Mouse (Mus musculus): ENCODE data around the gene Ang6. TPM values are rescaled to one million over a fixed set of nuclear protein-coding genes. Genes with fewer than 3 reads are reported as not detected.
"Not testable (repeated sequence)": the region's sequence is repeated elsewhere in the genome, so short reads cannot be mapped to it uniquely, and the experiment has no call there.

The Ang6 gene
- not detected in 2 replicates for polyA plus RNA-seq (2012; ENCODE audit: insufficient read depth, insufficient read length, missing spikeins)

DNA sequence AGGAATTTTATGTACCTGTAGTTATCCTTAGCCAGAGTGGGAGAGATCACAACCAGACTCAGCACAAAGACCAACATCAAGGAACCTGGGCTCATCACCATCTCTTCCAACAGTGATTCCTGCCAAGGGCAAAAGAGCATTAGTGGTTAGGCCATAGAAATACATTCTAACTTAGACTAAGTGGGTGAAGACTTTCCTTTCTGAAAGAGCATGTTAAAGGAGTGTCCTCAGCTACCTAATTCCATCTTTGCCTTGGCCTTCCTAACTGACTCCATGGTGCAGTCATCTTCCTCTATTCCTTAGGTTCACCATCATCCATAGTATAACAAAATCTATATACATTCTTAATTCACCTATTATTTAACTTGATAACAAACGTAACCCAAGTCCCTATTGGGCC, at the start of gene Ang6:
TSS of gene Ang6 (minus strand) at position 101 of the 400 bp plus-strand sequence.
- TF ChIP-seq CTCF (IDR thresholded peaks at IDR 0.05; ENCODE audit: low read depth, low read length) (no peak), POLR2A (IDR thresholded peaks at IDR 0.05; ENCODE audit: borderline replicate concordance, low read depth, low read length) (no peak)
- H3K4me1 ChIP-seq (ENCODE audit: control insufficient read depth, insufficient read depth, low read length) = peaks cover 17% of the 10 kb centered on the region
- no peak within 1 kb of the TSS for H3K4me3 ChIP-seq (ENCODE audit: insufficient read depth, low read length)
- H3K27ac ChIP-seq (ENCODE audit: insufficient read depth, low read depth, low read length) = no peak within 1 kb of the TSS

DNA sequence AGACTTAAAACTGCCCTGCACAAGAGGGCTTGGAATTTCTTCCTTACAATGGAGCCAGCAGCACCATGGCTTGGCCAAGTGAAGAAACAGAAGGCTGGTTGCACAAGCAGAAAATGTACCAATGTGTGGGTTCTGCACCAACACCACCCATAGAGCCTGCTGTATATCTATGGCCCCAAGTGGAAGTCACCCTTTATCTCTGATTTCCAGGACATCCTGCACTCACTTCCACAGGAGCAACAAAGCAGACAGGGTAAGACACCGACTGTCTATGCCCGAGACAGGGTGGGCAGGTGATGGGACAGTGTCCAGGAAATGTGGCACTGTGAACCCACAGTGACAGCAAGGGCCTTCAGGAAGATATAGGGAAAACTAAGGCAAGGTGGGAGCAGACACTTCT, 44.5 kb upstream of the Ang6 start:
- not testable (repeated sequence) for H3K4me3 ChIP-seq (ENCODE audit: insufficient read depth, low read length); H3K27ac ChIP-seq (ENCODE audit: insufficient read depth, low read depth, low read length); H3K4me1 ChIP-seq (ENCODE audit: control insufficient read depth, insufficient read depth, low read length)

DNA sequence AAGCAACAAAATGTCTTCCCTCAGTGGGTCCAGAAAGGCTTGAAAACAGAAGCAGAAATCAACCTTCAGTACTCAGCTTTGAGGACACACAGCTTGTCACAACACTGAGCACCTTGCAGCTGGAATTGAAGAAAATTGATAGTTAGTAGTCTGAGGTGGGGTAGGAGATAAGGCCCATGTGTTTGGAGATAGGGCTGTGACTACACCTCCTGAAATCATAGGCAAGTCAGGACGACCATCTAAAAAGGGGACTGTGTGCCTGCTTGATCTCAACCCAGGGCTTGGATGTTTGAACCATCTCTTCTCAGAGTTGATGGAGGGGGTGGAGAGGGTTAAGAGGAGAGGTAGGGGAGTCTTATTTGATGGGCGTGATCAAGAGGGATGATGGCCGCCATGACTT, 29.8 kb upstream of the Ang6 start:
- H3K27ac ChIP-seq (ENCODE audit: insufficient read depth, low read depth, low read length); H3K4me1 ChIP-seq (ENCODE audit: control insufficient read depth, insufficient read depth, low read length); H3K4me3 ChIP-seq (ENCODE audit: insufficient read depth, low read length): not testable (repeated sequence)

DNA sequence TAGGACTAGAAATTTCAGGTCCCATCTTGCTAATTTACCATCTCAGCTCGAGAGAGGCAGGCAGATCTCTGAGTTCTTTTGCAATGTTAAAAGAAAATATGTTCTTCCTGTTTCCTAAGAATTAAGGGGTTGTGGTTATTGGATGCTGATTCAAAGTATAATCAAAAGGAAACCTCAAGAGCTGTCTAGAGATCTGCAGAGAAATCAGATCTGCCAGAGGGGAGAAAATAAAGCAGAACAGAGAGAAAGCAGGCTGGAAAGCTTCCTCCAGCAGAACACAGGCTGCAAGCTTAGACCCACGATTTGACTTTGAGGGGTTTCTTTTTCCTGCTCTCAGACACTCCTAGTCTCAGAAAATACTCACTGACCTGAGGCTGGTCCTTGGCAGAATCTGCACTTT, 7.6 kb upstream of the Ang6 start:
- H3K27ac ChIP-seq (ENCODE audit: insufficient read depth, low read depth, low read length); H3K4me1 ChIP-seq (ENCODE audit: control insufficient read depth, insufficient read depth, low read length); H3K4me3 ChIP-seq (ENCODE audit: insufficient read depth, low read length): not testable (repeated sequence)

DNA sequence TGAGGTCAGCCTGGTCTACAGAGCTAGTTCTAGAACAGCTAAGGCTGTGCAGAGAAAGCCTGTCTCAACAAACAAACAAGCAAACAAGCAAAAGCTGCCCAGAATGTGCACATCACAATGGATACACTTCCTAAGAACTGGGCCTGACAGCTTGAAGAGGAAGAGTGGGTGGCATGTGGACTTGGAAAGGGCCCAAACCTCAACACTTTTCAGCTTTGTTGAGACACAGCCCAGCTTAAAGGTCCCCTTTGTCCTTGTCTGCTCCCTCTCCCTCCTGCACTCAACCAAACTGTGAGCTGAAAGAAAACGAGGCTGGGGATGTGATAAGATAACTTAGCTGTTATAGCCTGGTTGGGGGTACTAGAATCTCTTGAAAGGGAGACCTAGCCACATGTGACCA, 6.0 kb upstream of the Ang6 start:
- not testable (repeated sequence) for H3K27ac ChIP-seq (ENCODE audit: insufficient read depth, low read depth, low read length); H3K4me3 ChIP-seq (ENCODE audit: insufficient read depth, low read length); H3K4me1 ChIP-seq (ENCODE audit: control insufficient read depth, insufficient read depth, low read length)

DNA sequence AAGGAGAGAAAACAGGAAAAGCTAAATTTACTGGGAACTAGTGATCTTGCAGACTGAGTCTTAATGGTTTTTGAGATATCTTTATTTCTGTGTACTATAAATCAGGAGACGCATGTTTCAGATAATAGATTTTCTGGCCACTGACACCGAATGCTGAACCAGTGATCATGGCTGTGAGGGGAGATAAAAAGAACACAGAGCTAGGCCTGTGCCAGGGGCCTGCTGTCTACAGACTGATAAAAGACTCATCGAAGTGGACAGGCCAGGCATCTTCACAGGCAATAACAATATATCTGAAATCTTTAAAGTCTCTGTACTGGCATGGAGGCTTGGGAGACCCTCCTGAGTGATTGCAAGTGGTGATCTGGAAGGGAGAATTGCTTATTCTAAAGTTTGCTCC, 469 bp downstream of the Ang6 start:
- H3K4me3 ChIP-seq (ENCODE audit: insufficient read depth, low read length) = no peak overlapping the region
- H3K4me1 ChIP-seq (ENCODE audit: control insufficient read depth, insufficient read depth, low read length) = peaks cover 18% of the 10 kb centered on the region
- H3K27ac ChIP-seq (ENCODE audit: insufficient read depth, low read depth, low read length) = no peak overlapping the region
- no peak for TF ChIP-seq CTCF (IDR thresholded peaks at IDR 0.05; ENCODE audit: low read depth, low read length)
- no peak for TF ChIP-seq POLR2A (IDR thresholded peaks at IDR 0.05; ENCODE audit: borderline replicate concordance, low read depth, low read length)

DNA sequence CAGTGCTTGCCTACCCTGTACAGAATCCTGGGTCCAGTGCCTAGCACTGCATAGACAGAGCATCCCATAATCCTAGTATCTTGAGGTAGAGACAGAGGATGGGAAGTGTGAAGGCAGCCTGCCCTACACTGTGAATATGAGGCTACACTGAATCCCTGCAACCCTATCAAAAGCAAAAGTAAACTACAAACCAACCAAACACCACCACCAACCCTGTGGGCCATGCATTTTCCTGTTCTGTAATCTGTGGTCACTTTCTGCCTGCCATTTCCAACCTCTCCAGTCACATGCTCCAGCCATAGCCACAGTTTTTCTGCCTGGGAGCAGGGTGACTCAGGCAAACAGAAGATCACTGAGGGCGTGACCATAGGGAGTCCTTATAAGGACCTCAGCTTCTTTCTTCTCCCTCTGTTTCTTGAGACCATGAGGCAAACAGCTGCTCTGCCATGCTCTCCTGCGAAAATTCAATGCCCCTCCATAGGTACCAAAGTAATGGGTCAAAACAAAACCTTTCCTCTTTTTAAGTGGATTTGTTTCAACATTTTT, 3.5 kb downstream of the Ang6 start:
- H3K4me3 ChIP-seq (ENCODE audit: insufficient read depth, low read length) = not testable (repeated sequence)
- Histone ChIP-seq H3K27ac (ENCODE audit: insufficient read depth, low read depth, low read length) (peak overlapping the region; percentile 9; the same call in 1 of the 2 replicates), H3K4me1 (ENCODE audit: control insufficient read depth, insufficient read depth, low read length) (peaks cover 24% of the 10 kb centered on the region)

DNA sequence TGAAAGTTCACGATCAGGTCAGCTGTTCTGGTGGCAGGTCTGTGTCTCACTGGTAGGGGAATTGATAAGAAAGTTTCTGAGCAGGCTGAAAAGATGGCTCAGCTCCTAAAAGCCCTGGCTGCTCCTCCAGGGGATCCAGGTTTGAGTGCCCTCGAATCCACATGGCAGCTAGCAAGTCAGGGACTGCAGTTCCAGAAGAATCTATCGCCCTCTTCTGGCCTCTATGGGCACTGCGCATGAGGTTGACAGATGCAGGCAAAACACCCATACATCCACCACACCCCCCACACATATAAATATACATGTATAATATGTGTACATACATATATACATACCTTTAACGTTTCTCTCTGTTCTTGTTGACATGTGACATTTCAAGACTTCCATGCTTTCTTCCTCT, 14.7 kb downstream of the Ang6 start:
- H3K27ac ChIP-seq (ENCODE audit: insufficient read depth, low read depth, low read length); H3K4me3 ChIP-seq (ENCODE audit: insufficient read depth, low read length); H3K4me1 ChIP-seq (ENCODE audit: control insufficient read depth, insufficient read depth, low read length): not testable (repeated sequence)
- TF ChIP-seq CTCF (IDR thresholded peaks at IDR 0.05; ENCODE audit: low read depth, low read length) = peak; percentile 45

DNA sequence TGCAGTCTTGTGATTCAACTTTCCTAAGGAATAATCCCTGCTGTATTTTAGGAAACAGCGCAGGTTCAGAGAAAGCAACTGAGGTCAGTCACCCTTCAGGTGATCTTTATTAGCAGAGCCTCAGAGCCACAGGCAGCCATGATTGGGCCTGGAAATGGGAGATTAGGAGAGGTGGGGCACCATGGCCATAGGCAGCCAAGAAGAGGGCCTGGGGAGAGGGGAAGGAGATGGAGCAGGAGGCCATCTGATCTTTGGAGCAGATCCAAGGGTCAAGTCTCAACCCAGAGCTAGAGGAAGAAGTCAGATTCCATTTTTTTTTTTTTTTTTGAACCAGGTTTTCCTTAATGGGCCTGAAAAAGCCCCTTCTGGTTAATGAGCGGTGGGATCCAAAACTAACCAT, 15.9 kb downstream of the Ang6 start:
- Histone ChIP-seq H3K4me3 (ENCODE audit: insufficient read depth, low read length) (no peak overlapping the region), H3K27ac (ENCODE audit: insufficient read depth, low read depth, low read length) (no peak overlapping the region), H3K4me1 (ENCODE audit: control insufficient read depth, insufficient read depth, low read length) (peaks cover 1% of the 10 kb centered on the region)
- no peak for TF ChIP-seq CTCF (IDR thresholded peaks at IDR 0.05; ENCODE audit: low read depth, low read length)
- TF ChIP-seq POLR2A (IDR thresholded peaks at IDR 0.05; ENCODE audit: borderline replicate concordance, low read depth, low read length) = no peak

DNA sequence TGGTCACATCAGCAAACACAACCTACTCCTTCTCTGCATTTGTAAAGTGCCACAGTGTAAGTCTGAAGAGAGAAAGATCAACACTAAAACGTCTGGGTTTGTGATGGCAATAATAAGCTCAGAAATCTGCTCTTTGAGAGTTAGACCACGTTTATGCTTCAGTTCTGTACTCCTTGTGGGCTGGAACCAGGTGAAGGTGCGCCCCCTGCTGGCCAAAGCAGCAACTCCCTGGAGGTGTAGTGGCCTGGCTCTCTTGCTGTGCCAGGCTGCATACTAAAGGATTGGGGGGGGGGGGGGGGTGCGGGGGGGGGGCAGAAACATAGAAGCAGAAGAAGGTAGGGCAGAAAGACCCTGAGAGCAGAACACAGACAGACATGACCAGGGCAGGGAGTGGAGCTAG, 18.2 kb downstream of the Ang6 start:
- Histone ChIP-seq H3K4me3 (ENCODE audit: insufficient read depth, low read length) (no peak overlapping the region), H3K27ac (ENCODE audit: insufficient read depth, low read depth, low read length) (no peak overlapping the region), H3K4me1 (ENCODE audit: control insufficient read depth, insufficient read depth, low read length) (no peaks in the 10 kb centered on the region)
- TF ChIP-seq POLR2A (IDR thresholded peaks at IDR 0.05; ENCODE audit: borderline replicate concordance, low read depth, low read length) (no peak), CTCF (IDR thresholded peaks at IDR 0.05; ENCODE audit: low read depth, low read length) (peak; percentile 28; the same call in 1 of the 2 replicates)

DNA sequence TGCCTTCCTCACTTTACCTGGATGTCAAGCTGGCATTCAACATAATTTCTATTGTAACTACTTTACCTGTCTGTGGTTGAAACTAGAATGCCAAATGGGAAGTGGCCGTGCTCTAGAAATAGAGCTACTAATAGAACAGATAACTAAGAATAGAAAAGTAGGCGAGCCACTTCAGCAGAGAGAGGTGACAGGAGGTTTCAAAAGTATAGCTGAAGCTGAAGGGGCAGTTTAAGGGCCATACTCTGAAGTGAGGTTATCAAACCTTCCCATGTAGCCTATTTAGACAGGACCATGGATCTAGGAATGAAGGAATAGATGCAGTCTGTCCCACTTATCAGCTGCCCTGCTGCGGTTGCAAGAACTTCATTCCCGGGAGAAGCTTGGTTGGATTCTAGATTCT, 18.6 kb downstream of the Ang6 start:
- TF ChIP-seq POLR2A (IDR thresholded peaks at IDR 0.05; ENCODE audit: borderline replicate concordance, low read depth, low read length) (no peak), CTCF (IDR thresholded peaks at IDR 0.05; ENCODE audit: low read depth, low read length) (no peak)
- Histone ChIP-seq H3K4me3 (ENCODE audit: insufficient read depth, low read length) (no peak overlapping the region), H3K4me1 (ENCODE audit: control insufficient read depth, insufficient read depth, low read length) (no peaks in the 10 kb centered on the region), H3K27ac (ENCODE audit: insufficient read depth, low read depth, low read length) (no peak overlapping the region)

DNA sequence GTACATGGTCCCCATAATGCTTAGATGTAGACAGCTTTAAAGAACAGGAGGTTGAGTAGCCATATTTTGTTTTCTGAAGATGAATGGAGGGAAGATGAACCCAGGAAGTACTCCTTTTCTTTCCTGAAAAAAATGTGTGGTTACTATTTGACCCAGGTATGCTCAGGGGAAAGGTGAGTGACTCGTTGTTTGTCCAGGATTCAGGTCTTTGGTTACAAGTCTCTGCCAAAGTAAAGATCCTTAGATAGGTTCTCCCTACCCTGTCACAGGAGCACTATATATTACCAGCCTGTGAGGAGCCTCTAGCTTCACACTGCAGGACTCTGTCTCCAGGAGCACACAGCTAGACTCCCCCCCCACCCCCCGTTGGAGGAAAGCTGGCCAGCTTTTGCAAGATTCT, 45.3 kb downstream of the Ang6 start, which contains the start of gene Ang5:
TSS of gene Ang5 (plus strand) at position 301 of the 400 bp plus-strand sequence.
- not testable (repeated sequence) for H3K4me3 ChIP-seq (ENCODE audit: insufficient read depth, low read length); H3K27ac ChIP-seq (ENCODE audit: insufficient read depth, low read depth, low read length)
- H3K4me1 ChIP-seq (ENCODE audit: control insufficient read depth, insufficient read depth, low read length) = peaks cover 12% of the 10 kb centered on the region

DNA sequence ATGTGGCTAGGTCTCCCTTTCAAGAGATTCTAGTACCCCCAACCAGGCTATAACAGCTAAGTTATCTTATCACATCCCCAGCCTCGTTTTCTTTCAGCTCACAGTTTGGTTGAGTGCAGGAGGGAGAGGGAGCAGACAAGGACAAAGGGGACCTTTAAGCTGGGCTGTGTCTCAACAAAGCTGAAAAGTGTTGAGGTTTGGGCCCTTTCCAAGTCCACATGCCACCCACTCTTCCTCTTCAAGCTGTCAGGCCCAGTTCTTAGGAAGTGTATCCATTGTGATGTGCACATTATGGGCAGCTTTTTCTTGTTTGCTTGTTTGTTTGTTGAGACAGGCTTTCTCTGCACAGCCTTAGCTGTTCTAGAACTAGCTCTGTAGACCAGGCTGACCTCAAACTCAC, 47.0 kb downstream of the Ang6 start:
- H3K27ac ChIP-seq (ENCODE audit: insufficient read depth, low read depth, low read length) = peak overlapping the region; percentile 40; the same call in 1 of the 2 replicates
- H3K4me1 ChIP-seq (ENCODE audit: control insufficient read depth, insufficient read depth, low read length) = peaks cover 12% of the 10 kb centered on the region
- H3K4me3 ChIP-seq (ENCODE audit: insufficient read depth, low read length) = not testable (repeated sequence)

DNA sequence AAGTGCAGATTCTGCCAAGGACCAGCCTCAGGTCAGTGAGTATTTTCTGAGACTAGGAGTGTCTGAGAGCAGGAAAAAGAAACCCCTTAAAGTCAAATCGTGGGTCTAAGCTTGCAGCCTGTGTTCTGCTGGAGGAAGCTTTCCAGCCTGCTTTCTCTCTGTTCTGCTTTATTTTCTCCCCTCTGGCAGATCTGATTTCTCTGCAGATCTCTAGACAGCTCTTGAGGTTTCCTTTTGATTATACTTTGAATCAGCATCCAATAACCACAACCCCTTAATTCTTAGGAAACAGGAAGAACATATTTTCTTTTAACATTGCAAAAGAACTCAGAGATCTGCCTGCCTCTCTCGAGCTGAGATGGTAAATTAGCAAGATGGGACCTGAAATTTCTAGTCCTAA, 48.7 kb downstream of the Ang6 start:
- peaks cover 12% of the 10 kb centered on the region for H3K4me1 ChIP-seq (ENCODE audit: control insufficient read depth, insufficient read depth, low read length)
- not testable (repeated sequence) for H3K4me3 ChIP-seq (ENCODE audit: insufficient read depth, low read length); H3K27ac ChIP-seq (ENCODE audit: insufficient read depth, low read depth, low read length)
